Mouse (Mus musculus) E14TG2a.4 (cell line): ENCODE data around the gene Zfp646.
A peak's percentile ranks its signal among the peaks of the same experiment; 100 is the strongest.

Experiments used
- H3K27me3 ChIP-seq: 2 replicates; pipeline ENCODE4 v1.6.1; 2014; ENCODE audit warnings: low read length, control low read depth; ENCODE audit not compliant: insufficient read depth
- H3K36me3 ChIP-seq: 2 replicates; pipeline ENCODE4 v1.6.1; 2014; ENCODE audit warnings: low read length, control low read depth; ENCODE audit not compliant: insufficient read depth
- H3K4me1 ChIP-seq: replicated peaks from 2 replicates; pipeline ENCODE4 v1.6.1; 2014; ENCODE audit warnings: low read depth, low read length, control low read depth
- H3K4me3 ChIP-seq: replicated peaks from 2 replicates; pipeline ENCODE4 v1.5.1; 2014; ENCODE audit warnings: mild to moderate bottlenecking, low read length
- H3K9me3 ChIP-seq: 2 replicates; pipeline ENCODE4 v1.6.1; 2014; ENCODE audit warnings: low read length, control low read depth
- CTCF ChIP-seq: conservative IDR thresholded peaks from 2 replicates; pipeline ENCODE4 v1.5.1; 2014; ENCODE audit warnings: low read length
- NANOG ChIP-seq: IDR thresholded peaks from 2 replicates; pipeline ENCODE4 v1.6.1; 2014; ENCODE audit warnings: borderline replicate concordance, low read length, mixed read lengths
- POU5F1 ChIP-seq: IDR thresholded peaks from 2 replicates; pipeline ENCODE4 v1.6.1; 2014; ENCODE audit warnings: low read length, borderline replicate concordance

Zfp646 gene

DNA sequence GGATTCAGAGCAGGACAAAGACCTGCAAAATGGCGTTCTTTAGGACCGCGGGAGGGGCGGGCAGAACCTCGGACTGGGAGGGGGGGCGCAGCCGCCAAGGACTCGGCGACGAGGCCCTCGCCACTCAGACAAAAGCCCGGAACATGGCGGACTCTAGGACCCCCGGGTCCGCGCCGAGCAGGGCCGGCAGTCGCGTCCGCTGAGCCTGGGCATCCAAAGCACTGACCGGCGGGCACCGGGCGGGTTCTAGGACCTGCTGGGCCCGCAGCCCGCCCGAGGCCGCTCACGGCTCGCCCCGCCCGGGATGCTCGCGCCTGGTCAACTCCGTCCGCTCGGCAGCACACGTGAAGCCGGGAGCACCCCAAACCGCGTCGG lies 407 bp upstream of the Zfp646 start:
- Histone ChIP-seq H3K4me1 (peaks cover 70% of the 10 kb centered on the region), H3K9me3 (no peaks in the 10 kb centered on the region), H3K4me3 (peak overlapping the region; percentile 100), H3K27me3 (no peaks in the 10 kb centered on the region), H3K36me3 (peaks cover 60% of the 10 kb centered on the region)
- TF ChIP-seq POU5F1 (no peak), NANOG (no peak), CTCF (no peak)

DNA sequence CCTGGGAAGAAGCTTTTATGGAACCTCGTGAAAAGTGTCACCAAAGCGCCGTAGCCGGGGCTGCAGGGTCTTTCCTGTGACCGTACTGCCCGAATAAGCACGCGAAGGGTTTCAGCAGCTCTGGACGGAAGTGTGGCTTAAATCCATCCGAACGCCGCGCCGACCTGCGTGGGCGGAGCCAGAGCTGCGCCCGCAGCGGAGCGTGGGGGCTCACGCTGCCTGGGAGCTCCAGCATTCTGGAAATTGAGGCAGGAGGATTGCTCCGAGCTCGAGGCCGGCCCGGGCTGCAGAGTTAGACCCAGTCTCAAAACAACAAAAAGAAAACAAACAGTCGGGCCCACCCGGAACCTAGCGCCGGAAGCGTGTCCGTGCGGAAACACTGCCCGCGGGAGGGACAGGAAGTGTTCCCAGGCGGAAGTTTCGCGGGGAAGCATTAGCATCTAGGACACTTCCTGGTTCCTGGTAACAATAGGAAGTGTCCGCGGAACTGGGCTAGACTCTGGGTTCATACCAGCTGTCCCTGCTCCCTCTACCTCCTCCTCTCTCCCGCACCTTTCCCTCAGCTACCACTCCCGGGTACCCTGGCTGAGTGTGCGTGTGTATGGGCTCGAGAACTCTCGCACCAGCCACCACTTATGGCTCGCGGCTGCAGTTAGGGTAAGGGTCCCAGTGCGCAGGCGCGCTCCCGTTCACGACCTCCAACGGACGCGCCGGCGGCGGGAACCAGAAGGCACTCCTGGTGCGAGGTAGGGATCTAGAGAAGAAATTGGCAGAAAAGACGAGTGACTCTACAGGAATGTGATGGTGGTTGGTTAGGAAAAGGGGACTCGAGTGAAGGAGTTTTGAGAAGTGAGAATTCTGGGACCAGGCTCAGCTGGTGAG lies 687 bp downstream of the Zfp646 start, which contains the start of gene Zfp668:
Gene Zfp668, minus strand, starts transcription at position 362 of the 882 bp plus-strand sequence.
- H3K9me3 ChIP-seq: no peaks in the 10 kb centered on the region
- TF ChIP-seq CTCF (no peak), NANOG (no peak), POU5F1 (no peak)
- H3K27me3 ChIP-seq: no peaks in the 10 kb centered on the region
- peak within 1 kb of the TSS; percentile 100 for H3K4me3 ChIP-seq
- H3K4me1 ChIP-seq: peaks cover 79% of the 10 kb centered on the region
- H3K36me3 ChIP-seq: peaks cover 66% of the 10 kb centered on the region

GRCm38 (mm10) chr7:127879301-127879700 lies 3.3 kb downstream of the Zfp646 start:
- Histone ChIP-seq H3K27me3 (no peaks in the 10 kb centered on the region), H3K9me3 (no peaks in the 10 kb centered on the region), H3K36me3 (peaks cover 72% of the 10 kb centered on the region), H3K4me3 (no peak overlapping the region), H3K4me1 (peaks cover 82% of the 10 kb centered on the region)
- no peak for TF ChIP-seq NANOG
- TF ChIP-seq POU5F1: no peak
- TF ChIP-seq CTCF: no peak

- Histone ChIP-seq H3K4me3 (no peak overlapping the region), H3K9me3 (no peaks in the 10 kb centered on the region), H3K27me3 (no peaks in the 10 kb centered on the region), H3K36me3 (peaks cover 80% of the 10 kb centered on the region), H3K4me1 (peaks cover 81% of the 10 kb centered on the region)
- TF ChIP-seq POU5F1: no peak
- TF ChIP-seq NANOG: no peak
- no peak for TF ChIP-seq CTCF
Observed at GRCm38 (mm10) chr7:127880431-127880830, 4.4 kb downstream of the Zfp646 start.

GRCm38 (mm10) chr7:127885951-127886350 lies 9.9 kb downstream of the Zfp646 start:
- Histone ChIP-seq H3K36me3 (peaks cover 100% of the 10 kb centered on the region), H3K4me1 (peaks cover 87% of the 10 kb centered on the region), H3K9me3 (no peaks in the 10 kb centered on the region), H3K27me3 (no peaks in the 10 kb centered on the region), H3K4me3 (no peak overlapping the region)
- TF ChIP-seq CTCF (no peak), NANOG (no peak), POU5F1 (no peak)

- H3K4me1 ChIP-seq: peaks cover 85% of the 10 kb centered on the region
- no peaks in the 10 kb centered on the region for H3K27me3 ChIP-seq
- peaks cover 100% of the 10 kb centered on the region for H3K36me3 ChIP-seq
- H3K4me3 ChIP-seq: no peak overlapping the region
- no peak for TF ChIP-seq POU5F1
- no peak for TF ChIP-seq CTCF
- no peak for TF ChIP-seq NANOG
- H3K9me3 ChIP-seq: no peaks in the 10 kb centered on the region
Observed at GRCm38 (mm10) chr7:127886551-127886950, 10.5 kb downstream of the Zfp646 start.

- H3K27me3 ChIP-seq: no peaks in the 10 kb centered on the region
- no peak overlapping the region for H3K4me3 ChIP-seq
- peaks cover 100% of the 10 kb centered on the region for H3K36me3 ChIP-seq
- TF ChIP-seq CTCF: no peak
- no peak for TF ChIP-seq POU5F1
- TF ChIP-seq NANOG: no peak
- H3K9me3 ChIP-seq: no peaks in the 10 kb centered on the region
- peaks cover 78% of the 10 kb centered on the region for H3K4me1 ChIP-seq
Observed at GRCm38 (mm10) chr7:127887191-127887590, 11.2 kb downstream of the Zfp646 start.

DNA sequence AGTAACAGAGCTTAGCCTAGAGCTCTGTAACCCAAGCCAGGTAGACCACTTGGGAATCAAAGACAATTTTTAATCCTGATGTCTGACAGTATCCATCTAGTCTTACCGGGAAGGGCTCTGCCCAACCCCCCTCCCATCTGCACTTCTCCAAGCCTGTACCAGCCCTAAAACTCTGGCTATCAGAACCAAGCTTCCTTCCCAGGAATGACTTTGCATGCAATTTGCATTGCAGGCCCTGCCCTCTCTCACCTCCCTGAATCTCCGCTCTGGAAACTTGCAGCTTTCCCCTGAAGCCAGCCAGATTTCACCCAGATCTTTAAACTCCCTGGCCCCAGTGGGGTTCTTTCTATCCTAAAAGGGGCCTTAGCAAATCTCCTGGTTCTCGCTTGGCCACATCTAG lies 11.8 kb downstream of the Zfp646 start:
- Histone ChIP-seq H3K36me3 (peaks cover 100% of the 10 kb centered on the region), H3K9me3 (no peaks in the 10 kb centered on the region), H3K27me3 (no peaks in the 10 kb centered on the region), H3K4me3 (no peak overlapping the region), H3K4me1 (peaks cover 72% of the 10 kb centered on the region)
- TF ChIP-seq POU5F1: no peak
- no peak for TF ChIP-seq NANOG
- TF ChIP-seq CTCF: no peak
